Mouse (Mus musculus) adrenal gland, postnatal 36 days (tissue): ENCODE data around the gene Acot11. TPM values are rescaled to one million over a fixed set of nuclear protein-coding genes. Genes with fewer than 3 reads are reported as not detected.

Source experiments
- DNase-seq, 2 experiments: peaks; one replicate each; pipeline ENCODE4 v3.0.0; 2021; ENCODE audit warnings: mixed read lengths in 1 of 2
- long read RNA-seq, 2 experiments: library from polyadenylated mRNA; stranded (forward); transcript quantifications; one replicate each; pipeline ENCODE4 v2.0.0; 2021; ENCODE audit warnings: borderline sequencing depth in 2 of 2
- total RNA-seq, 2 experiments: library from RNA; stranded (reverse); gene quantifications; 2 replicates each; pipeline ENCODE4 v1.2.3; 2021

Acot11 gene
- total RNA-seq: 10 to 100 TPM; 49.5 to 60.7 TPM
- long read RNA-seq, experiment 1, full-length matches to known transcripts: 11 of 15 reads
- long read RNA-seq, experiment 1, partial matches to known transcripts: 1 of 15 reads
- long read RNA-seq, experiment 1, other reads (novel, unspliced or antisense): 3 of 15 reads
- long read RNA-seq, experiment 2, full-length matches to known transcripts: 9 of 19 reads
- long read RNA-seq, experiment 2, partial matches to known transcripts: 3 of 19 reads
- long read RNA-seq, experiment 2, other reads (novel, unspliced or antisense): 7 of 19 reads

- peak; percentile 63 to 76 for DNase-seq
Measured at GRCm38 (mm10) chr4:106804910-106805274, at the start of gene Acot11. Acot11 (minus strand) TSS chr4:106804998.

GRCm38 (mm10) chr4:106848290-106849092 lies 43.7 kb upstream of the Acot11 start:
- peak; percentile 34 to 62 for DNase-seq

- peak; percentile 30 to 76 for DNase-seq
Measured at GRCm38 (mm10) chr4:106847591-106848289, 42.9 kb upstream of the Acot11 start.

GRCm38 (mm10) chr4:106842561-106842960 lies 37.8 kb upstream of the Acot11 start:
- no peak for DNase-seq

- DNase-seq: no peak
Measured at GRCm38 (mm10) chr4:106841856-106842255, 37.1 kb upstream of the Acot11 start.

GRCm38 (mm10) chr4:106841303-106841702 lies 36.5 kb upstream of the Acot11 start:
- no peak for DNase-seq

GRCm38 (mm10) chr4:106840651-106841145 lies 35.9 kb upstream of the Acot11 start:
- no peak for DNase-seq

GRCm38 (mm10) chr4:106839964-106840611 lies 35.3 kb upstream of the Acot11 start:
- peak; percentile 93 to 98 for DNase-seq

GRCm38 (mm10) chr4:106839254-106839834 lies 34.5 kb upstream of the Acot11 start:
- peak; percentile 34 to 57 for DNase-seq

GRCm38 (mm10) chr4:106838548-106839253 lies 33.9 kb upstream of the Acot11 start:
- DNase-seq: peak; percentile 99

- DNase-seq: peak; percentile 67 to 79
Measured at GRCm38 (mm10) chr4:106837964-106838363, 33.2 kb upstream of the Acot11 start.

- no peak for DNase-seq
Measured at GRCm38 (mm10) chr4:106837425-106837824, 32.6 kb upstream of the Acot11 start.

GRCm38 (mm10) chr4:106830545-106831112 lies 25.8 kb upstream of the Acot11 start:
- DNase-seq: no peak

GRCm38 (mm10) chr4:106827738-106828361 lies 23.1 kb upstream of the Acot11 start:
- DNase-seq: peak; percentile 73 to 79

GRCm38 (mm10) chr4:106825229-106825628 lies 20.4 kb upstream of the Acot11 start:
- DNase-seq: no peak

- DNase-seq: no peak
Measured at GRCm38 (mm10) chr4:106819404-106819803, 14.6 kb upstream of the Acot11 start.

GRCm38 (mm10) chr4:106818332-106818731 lies 13.5 kb upstream of the Acot11 start:
- DNase-seq: peak; percentile 38 to 57

GRCm38 (mm10) chr4:106817017-106817416 lies 12.2 kb upstream of the Acot11 start:
- peak in 1 of 2 experiments; percentile 48 for DNase-seq

GRCm38 (mm10) chr4:106815396-106816324 lies 10.9 kb upstream of the Acot11 start:
- DNase-seq: no peak
